Mouse (Mus musculus): ENCODE measurements around the gene Pde11a. TPM values are rescaled to one million over a fixed set of nuclear protein-coding genes. Genes with fewer than 3 reads are reported as not detected.
A peak's percentile ranks its signal among the peaks of the same experiment; 100 is the strongest.

Pde11a gene
- polyA plus RNA-seq, 1 experiment from 2014 or later, result 1.5 TPM

DNA sequence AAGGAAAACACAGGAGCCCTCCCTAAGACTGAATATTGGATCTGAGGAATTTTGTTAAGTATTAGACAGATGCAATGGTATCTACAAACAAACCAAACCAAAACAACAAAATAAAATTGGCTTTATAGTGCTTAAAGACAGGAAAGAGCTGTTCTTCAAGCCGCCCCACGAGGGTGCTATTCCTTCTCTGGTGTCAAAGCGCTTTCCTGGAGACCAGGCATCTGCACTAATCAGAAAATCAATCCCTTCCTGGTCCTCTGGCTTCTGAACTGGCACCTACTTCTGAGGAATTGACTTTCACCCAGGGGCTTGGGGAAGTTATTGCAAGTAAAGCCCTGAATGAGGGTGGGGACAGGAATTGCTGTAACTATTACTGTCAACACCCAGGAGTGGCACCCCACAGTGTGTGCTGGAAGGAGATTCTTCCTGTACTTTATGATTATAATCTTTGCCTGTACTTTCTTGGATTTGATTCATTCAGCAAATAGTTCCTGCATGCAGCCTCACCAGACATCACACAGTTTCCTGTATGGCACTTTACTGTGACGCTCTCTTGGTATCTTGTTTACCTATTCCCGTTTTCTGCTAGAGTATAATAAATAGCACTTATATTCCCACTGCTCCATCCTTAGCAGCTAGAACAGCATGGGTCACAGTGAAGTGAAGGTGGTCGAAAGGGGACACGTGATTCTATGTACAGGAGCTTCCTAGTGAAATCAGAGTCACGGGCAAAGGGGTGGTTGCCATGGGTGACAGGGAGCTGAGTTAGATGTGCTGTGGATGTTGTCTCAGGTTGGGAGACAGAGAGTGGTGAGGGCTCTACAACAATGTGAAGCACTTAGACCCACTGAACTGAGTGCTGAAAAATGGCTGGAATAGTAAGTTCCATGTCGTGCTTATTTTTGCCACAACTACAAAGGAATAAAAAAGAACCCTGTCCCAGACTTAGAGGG is 210.2 kb downstream of the Pde11a start:
- no peak for ATAC-seq (ENCODE audit: low FRiP score, low TSS enrichment)
- peak overlapping the region; percentile 14; the same call in 1 of the 2 replicates for H3K4me3 ChIP-seq (ENCODE audit: low read length)
- H3K4me2 ChIP-seq (replicated peaks; ENCODE audit: low read depth, low read length), result peak overlapping the region; percentile 24

DNA sequence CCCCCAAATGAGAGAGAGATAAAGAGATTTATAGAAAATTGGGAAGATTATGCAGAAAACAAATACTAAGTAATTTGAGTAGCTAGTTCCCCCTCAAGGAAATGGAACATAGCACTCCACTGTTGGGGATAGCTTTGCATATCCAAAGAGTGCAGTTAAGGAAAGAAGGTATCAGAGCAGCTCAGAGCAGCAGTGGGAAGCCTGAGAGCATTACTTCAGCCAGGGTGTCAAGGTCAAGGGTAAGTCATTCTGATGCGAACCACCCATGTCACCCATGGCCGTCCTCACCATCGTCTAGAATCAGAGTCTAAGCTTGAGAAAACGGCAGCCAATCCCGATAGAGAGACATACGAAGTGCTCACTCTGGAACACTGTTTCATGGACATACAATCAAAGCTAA is 211.9 kb downstream of the Pde11a start:
- no peak overlapping the region for H3K9ac ChIP-seq (replicated peaks; ENCODE audit: low read length)
- no peaks in the 10 kb centered on the region for H3K9me3 ChIP-seq (ENCODE audit: low read length)
- ATAC-seq (ENCODE audit: low FRiP score, low TSS enrichment), result no peak
- no peak overlapping the region for H3K4me2 ChIP-seq (replicated peaks; ENCODE audit: low read depth, low read length)
- H3K4me3 ChIP-seq (ENCODE audit: low read length), result no peak overlapping the region
- no peaks in the 10 kb centered on the region for H3K27me3 ChIP-seq (ENCODE audit: insufficient read depth, low read length)
- no peaks in the 10 kb centered on the region for H3K36me3 ChIP-seq (ENCODE audit: insufficient read depth, low read length)
- WGBS, result 92% methylated on average over 6 of the region's 6 CpGs
- no peak overlapping the region for H3K27ac ChIP-seq (ENCODE audit: low read length)
- H3K4me1 ChIP-seq (ENCODE audit: insufficient read depth, low read length), result peaks cover 5% of the 10 kb centered on the region; the same call in 1 of the 2 replicates

More for the DNA sequence above, 210.2 kb downstream of the Pde11a start:
- Histone ChIP-seq H3K4me1 (ENCODE audit: insufficient read depth, low read length) (peaks cover 5% of the 10 kb centered on the region; the same call in 1 of the 2 replicates), H3K27ac (ENCODE audit: low read length) (no peak overlapping the region), H3K27me3 (ENCODE audit: insufficient read depth, low read length) (no peaks in the 10 kb centered on the region), H3K36me3 (ENCODE audit: insufficient read depth, low read length) (no peaks in the 10 kb centered on the region), H3K9ac (replicated peaks; ENCODE audit: low read length) (no peak overlapping the region; the same call in 1 of the 2 replicates), H3K9me3 (ENCODE audit: low read length) (no peaks in the 10 kb centered on the region)
- 40% methylated on average over 9 of the region's 9 CpGs for WGBS

DNA sequence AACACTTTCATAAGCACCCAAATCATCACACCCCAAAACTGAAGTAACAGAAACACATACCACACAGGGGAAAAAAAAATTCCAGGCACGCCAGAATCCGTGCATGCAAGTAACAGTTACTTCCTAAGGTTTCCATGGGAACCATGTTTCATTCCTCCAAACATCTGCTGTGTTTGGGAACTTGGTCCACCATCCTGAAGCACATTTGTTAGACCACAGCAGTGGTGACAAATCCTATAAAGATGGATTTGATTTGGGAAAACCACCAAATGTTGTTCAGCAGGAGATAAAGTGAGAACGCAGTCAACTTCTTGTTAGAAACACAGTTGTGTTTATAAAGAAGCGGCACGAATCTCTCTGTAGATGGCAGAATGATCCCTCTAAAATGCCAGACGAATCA is 213.8 kb downstream of the Pde11a start:
- WGBS, result 82% methylated on average over 6 of the region's 6 CpGs
- no peak for ATAC-seq (ENCODE audit: low FRiP score, low TSS enrichment)

DNA sequence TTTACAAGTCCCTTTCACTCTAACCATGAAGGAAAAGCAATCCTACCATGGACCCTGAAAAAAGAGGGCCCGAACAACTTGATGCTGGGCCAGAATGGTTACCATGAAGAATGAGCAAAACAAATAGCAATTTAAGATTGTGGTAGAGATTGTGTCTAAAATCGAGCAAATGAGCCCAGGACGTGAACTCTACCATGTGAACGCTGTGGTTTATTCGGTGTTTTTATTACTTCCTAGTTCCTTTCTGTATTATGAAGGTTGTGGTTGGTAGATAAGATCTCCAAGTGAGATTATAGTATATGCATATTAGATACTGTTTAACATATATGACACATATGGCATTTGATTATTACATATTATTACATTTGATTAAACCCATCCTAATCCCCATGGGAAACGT is 216.4 kb downstream of the Pde11a start:
- no peaks in the 10 kb centered on the region; the same call in 1 of the 2 replicates for H3K9me3 ChIP-seq (ENCODE audit: low read length)
- no peak overlapping the region for H3K27ac ChIP-seq (ENCODE audit: low read length)
- no peaks in the 10 kb centered on the region for H3K27me3 ChIP-seq (ENCODE audit: insufficient read depth, low read length)
- ATAC-seq (ENCODE audit: low FRiP score, low TSS enrichment), result no peak
- H3K4me3 ChIP-seq (ENCODE audit: low read length), result no peak overlapping the region
- no peaks in the 10 kb centered on the region for H3K36me3 ChIP-seq (ENCODE audit: insufficient read depth, low read length)
- H3K4me1 ChIP-seq (ENCODE audit: insufficient read depth, low read length), result no peaks in the 10 kb centered on the region
- H3K4me2 ChIP-seq (replicated peaks; ENCODE audit: low read depth, low read length), result no peak overlapping the region
- WGBS, result 59% methylated on average over 6 of the region's 6 CpGs
- H3K9ac ChIP-seq (replicated peaks; ENCODE audit: low read length), result no peak overlapping the region

More for the DNA sequence above, 213.8 kb downstream of the Pde11a start:
- Histone ChIP-seq H3K9ac (replicated peaks; ENCODE audit: low read length) (no peak overlapping the region), H3K4me2 (replicated peaks; ENCODE audit: low read depth, low read length) (no peak overlapping the region), H3K4me3 (ENCODE audit: low read length) (no peak overlapping the region), H3K27ac (ENCODE audit: low read length) (no peak overlapping the region), H3K9me3 (ENCODE audit: low read length) (no peaks in the 10 kb centered on the region), H3K36me3 (ENCODE audit: insufficient read depth, low read length) (no peaks in the 10 kb centered on the region), H3K4me1 (ENCODE audit: insufficient read depth, low read length) (0 out of 2 replicates have a peak, but pooled peaks cover 5% of the 10 kb centered on the region), H3K27me3 (ENCODE audit: insufficient read depth, low read length) (no peaks in the 10 kb centered on the region)

DNA sequence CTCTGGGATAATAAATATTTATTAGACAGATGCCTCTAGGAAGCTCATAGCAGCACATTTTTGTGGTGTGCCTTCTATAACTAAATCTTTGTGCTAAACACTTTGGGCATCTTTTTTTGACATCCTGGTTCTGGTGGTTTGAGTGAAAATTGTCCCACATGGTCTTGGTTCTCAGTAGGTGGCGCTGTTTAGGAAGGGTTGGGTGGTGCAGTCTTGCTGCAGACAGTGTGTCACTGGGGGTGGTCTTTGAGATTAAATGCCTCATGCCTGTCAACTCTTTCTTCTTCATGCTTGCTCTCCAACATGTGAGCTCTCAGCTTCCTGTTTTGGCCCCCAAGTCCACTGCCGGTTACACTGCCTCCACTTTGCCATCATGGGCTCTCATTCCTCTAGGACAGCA is 218.7 kb downstream of the Pde11a start:
- Histone ChIP-seq H3K36me3 (ENCODE audit: insufficient read depth, low read length) (no peaks in the 10 kb centered on the region), H3K9ac (replicated peaks; ENCODE audit: low read length) (no peak overlapping the region), H3K27me3 (ENCODE audit: insufficient read depth, low read length) (no peaks in the 10 kb centered on the region), H3K27ac (ENCODE audit: low read length) (no peak overlapping the region), H3K4me1 (ENCODE audit: insufficient read depth, low read length) (no peaks in the 10 kb centered on the region), H3K4me2 (replicated peaks; ENCODE audit: low read depth, low read length) (no peak overlapping the region), H3K4me3 (ENCODE audit: low read length) (no peak overlapping the region), H3K9me3 (ENCODE audit: low read length) (no peaks in the 10 kb centered on the region; the same call in 1 of the 2 replicates)
- no peak for ATAC-seq (ENCODE audit: low FRiP score, low TSS enrichment)
- WGBS, result 77% methylated on average over 2 of the region's 2 CpGs

DNA sequence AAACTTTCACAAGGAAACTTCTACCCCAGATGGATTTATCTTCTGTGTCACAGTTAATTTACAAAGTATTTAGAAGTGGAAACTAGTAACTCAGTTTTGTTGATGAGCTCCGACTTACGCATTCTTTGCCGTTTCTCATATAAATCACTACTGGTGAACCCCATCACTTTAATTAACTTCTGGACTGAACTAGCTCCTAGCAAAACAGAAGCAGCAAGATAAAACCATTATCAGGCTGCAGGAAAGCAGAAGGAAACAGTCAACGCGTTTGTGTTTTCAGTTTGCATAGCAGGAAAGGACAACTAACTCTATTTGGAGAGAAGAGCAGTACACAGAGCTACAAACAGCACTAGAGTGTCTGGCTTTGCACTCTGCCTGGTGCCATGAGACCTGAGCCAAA is 220.1 kb downstream of the Pde11a start:
- Histone ChIP-seq H3K27me3 (ENCODE audit: insufficient read depth, low read length) (no peaks in the 10 kb centered on the region), H3K36me3 (ENCODE audit: insufficient read depth, low read length) (no peaks in the 10 kb centered on the region), H3K4me1 (ENCODE audit: insufficient read depth, low read length) (no peaks in the 10 kb centered on the region), H3K4me3 (ENCODE audit: low read length) (no peak overlapping the region), H3K9me3 (ENCODE audit: low read length) (no peaks in the 10 kb centered on the region; the same call in 1 of the 2 replicates), H3K9ac (replicated peaks; ENCODE audit: low read length) (no peak overlapping the region), H3K4me2 (replicated peaks; ENCODE audit: low read depth, low read length) (no peak overlapping the region), H3K27ac (ENCODE audit: low read length) (peak overlapping the region; percentile 83)
- 19% methylated on average over 5 of the region's 5 CpGs for WGBS
- ATAC-seq (ENCODE audit: low FRiP score, low TSS enrichment), result peak; percentile 31

DNA sequence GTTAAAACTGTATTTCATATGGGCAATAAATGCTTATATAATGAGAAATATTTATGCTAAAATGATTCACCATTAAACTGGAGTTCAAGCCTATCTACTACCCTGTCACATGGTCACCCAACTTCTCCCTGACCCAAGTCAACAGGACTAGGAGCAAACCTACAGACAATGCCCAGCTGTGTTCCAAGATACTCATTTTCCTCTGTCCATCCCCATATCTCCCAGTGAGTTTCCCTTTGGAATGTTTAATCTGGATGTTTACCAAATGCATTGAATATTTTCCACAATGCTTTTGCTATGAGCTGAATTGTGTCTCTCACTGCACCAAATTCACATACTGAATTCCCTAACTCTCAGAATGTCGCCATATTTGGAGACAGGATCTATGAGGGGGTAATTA is 221.4 kb downstream of the Pde11a start:
- no peaks in the 10 kb centered on the region for H3K4me1 ChIP-seq (ENCODE audit: insufficient read depth, low read length)
- H3K27ac ChIP-seq (ENCODE audit: low read length), result peak overlapping the region; percentile 74
- no peaks in the 10 kb centered on the region for H3K36me3 ChIP-seq (ENCODE audit: insufficient read depth, low read length)
- WGBS, result 44% methylated on average over 1 of the region's 1 CpGs
- no peak overlapping the region for H3K9ac ChIP-seq (replicated peaks; ENCODE audit: low read length)
- no peaks in the 10 kb centered on the region for H3K27me3 ChIP-seq (ENCODE audit: insufficient read depth, low read length)
- peak; percentile 80 for ATAC-seq (ENCODE audit: low FRiP score, low TSS enrichment)
- no peaks in the 10 kb centered on the region; the same call in 1 of the 2 replicates for H3K9me3 ChIP-seq (ENCODE audit: low read length)
- no peak overlapping the region for H3K4me3 ChIP-seq (ENCODE audit: low read length)
- H3K4me2 ChIP-seq (replicated peaks; ENCODE audit: low read depth, low read length), result no peak overlapping the region

DNA sequence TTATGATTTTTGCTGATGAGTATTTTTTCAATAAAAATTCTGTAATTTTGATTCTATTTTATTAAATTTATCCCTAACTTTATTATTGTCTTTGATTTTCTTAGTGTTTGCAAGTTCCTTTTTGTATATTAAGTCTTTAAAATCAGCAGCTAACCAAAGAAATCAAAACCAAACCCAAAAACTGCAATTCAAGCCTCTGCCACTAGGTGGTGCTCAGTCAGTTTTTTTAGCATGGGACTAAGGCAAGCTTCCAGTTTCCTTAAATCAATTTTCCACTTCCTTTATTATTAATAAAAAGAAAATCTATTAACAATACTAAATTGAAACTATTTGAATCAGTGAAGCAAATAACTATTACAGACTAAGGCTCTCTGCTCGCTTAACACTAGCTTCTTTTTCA is 222.9 kb downstream of the Pde11a start:
- no peaks in the 10 kb centered on the region for H3K36me3 ChIP-seq (ENCODE audit: insufficient read depth, low read length)
- H3K27me3 ChIP-seq (ENCODE audit: insufficient read depth, low read length), result no peaks in the 10 kb centered on the region
- no peak for ATAC-seq (ENCODE audit: low FRiP score, low TSS enrichment)
- no peaks in the 10 kb centered on the region; the same call in 1 of the 2 replicates for H3K9me3 ChIP-seq (ENCODE audit: low read length)
- H3K4me2 ChIP-seq (replicated peaks; ENCODE audit: low read depth, low read length), result no peak overlapping the region
- no peak overlapping the region for H3K27ac ChIP-seq (ENCODE audit: low read length)
- no peak overlapping the region for H3K4me3 ChIP-seq (ENCODE audit: low read length)
- H3K4me1 ChIP-seq (ENCODE audit: insufficient read depth, low read length), result no peaks in the 10 kb centered on the region
- WGBS, result 42% methylated on average over 1 of the region's 1 CpGs
- no peak overlapping the region for H3K9ac ChIP-seq (replicated peaks; ENCODE audit: low read length)

DNA sequence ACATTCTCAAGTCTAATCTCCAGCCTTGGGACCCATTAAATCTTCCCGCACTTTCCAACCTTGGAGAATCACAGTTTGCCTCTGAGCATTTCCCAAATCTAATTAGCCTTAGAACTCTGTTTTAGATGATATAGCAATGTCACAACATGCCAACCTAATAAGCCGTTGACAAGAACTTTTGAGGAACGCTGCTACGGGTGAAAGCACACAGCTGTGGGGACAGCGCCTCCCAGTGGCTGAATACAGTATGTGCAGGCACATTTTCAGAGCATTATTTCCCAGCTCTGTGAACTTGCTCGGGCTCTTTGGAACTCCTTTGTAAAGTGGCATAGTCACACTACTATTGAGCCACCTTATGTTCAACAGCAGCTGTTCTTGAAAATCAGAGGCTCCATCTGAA is 223.8 kb downstream of the Pde11a start:
- Histone ChIP-seq H3K4me1 (ENCODE audit: insufficient read depth, low read length) (no peaks in the 10 kb centered on the region), H3K4me3 (ENCODE audit: low read length) (no peak overlapping the region), H3K27me3 (ENCODE audit: insufficient read depth, low read length) (no peaks in the 10 kb centered on the region), H3K9me3 (ENCODE audit: low read length) (no peaks in the 10 kb centered on the region; the same call in 1 of the 2 replicates), H3K27ac (ENCODE audit: low read length) (no peak overlapping the region), H3K4me2 (replicated peaks; ENCODE audit: low read depth, low read length) (no peak overlapping the region), H3K9ac (replicated peaks; ENCODE audit: low read length) (no peak overlapping the region), H3K36me3 (ENCODE audit: insufficient read depth, low read length) (no peaks in the 10 kb centered on the region)
- no peak for ATAC-seq (ENCODE audit: low FRiP score, low TSS enrichment)
- WGBS, result 19% methylated on average over 6 of the region's 6 CpGs

DNA sequence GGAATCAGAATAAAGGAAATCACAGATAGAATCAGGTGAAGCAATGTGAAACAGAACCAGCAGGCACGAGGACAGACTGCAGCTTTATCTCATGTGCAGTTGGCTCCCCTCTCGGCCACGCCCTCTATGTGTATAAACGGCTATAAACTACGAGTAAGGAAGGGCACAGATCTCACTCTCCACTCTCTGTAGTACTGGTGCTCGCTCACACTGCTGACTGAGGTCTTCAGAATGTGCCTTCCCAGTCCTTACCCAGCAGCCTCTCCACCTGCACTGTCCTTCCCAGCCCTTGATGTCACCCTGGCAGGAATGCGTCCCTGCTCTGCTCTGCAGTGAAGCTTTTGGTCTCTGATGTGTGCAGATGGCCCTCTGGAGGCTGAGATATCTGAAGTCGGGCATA is 228.9 kb downstream of the Pde11a start:
- peak; percentile 49; the same call in 1 of the 2 replicates for ATAC-seq (ENCODE audit: low FRiP score, low TSS enrichment)
- H3K4me1 ChIP-seq (ENCODE audit: insufficient read depth, low read length), result peaks cover 14% of the 10 kb centered on the region; the same call in 1 of the 2 replicates
- no peak overlapping the region for H3K27ac ChIP-seq (ENCODE audit: low read length)
- no peak overlapping the region for H3K9ac ChIP-seq (replicated peaks; ENCODE audit: low read length)
- 34% methylated on average over 8 of the region's 8 CpGs for WGBS
- H3K4me2 ChIP-seq (replicated peaks; ENCODE audit: low read depth, low read length), result no peak overlapping the region
- no peaks in the 10 kb centered on the region for H3K9me3 ChIP-seq (ENCODE audit: low read length)
- H3K36me3 ChIP-seq (ENCODE audit: insufficient read depth, low read length), result no peaks in the 10 kb centered on the region
- no peak overlapping the region for H3K4me3 ChIP-seq (ENCODE audit: low read length)
- H3K27me3 ChIP-seq (ENCODE audit: insufficient read depth, low read length), result no peaks in the 10 kb centered on the region

All from kidney, embryonic 16.5 days (tissue).